Mouse (Mus musculus) stomach, embryonic 15.5 days (tissue): ENCODE data around the gene Esrra. TPM values are rescaled to one million over a fixed set of nuclear protein-coding genes. Genes with fewer than 3 reads are reported as not detected.

Source experiments
- ATAC-seq: fragments of 200-750 bp; cut with Nextera tagmentation; 2 replicates; pipeline ENCODE4 v1.8.0; 2017; ENCODE audit warnings: low read depth, moderate number of reproducible peaks, moderate TSS enrichment; ENCODE audit not compliant: insufficient read depth, low FRiP score
- H3K27ac ChIP-seq: fragments of 300-500 bp; sonication (generic); 2 replicates; pipeline ENCODE4 v1.5.1; 2015; ENCODE audit warnings: mild to moderate bottlenecking, inconsistent platforms
- H3K27me3 ChIP-seq: fragments of 300-500 bp; sonication (generic); replicated peaks from 2 replicates; pipeline ENCODE4 v1.6.1; 2015; ENCODE audit warnings: inconsistent platforms
- H3K36me3 ChIP-seq: fragments of 300-500 bp; sonication (generic); 2 replicates; pipeline ENCODE4 v1.6.1; 2015; ENCODE audit warnings: inconsistent platforms
- H3K4me1 ChIP-seq: fragments of 300-500 bp; sonication (generic); 2 replicates; pipeline ENCODE4 v1.6.1; 2015; ENCODE audit warnings: inconsistent platforms
- H3K4me2 ChIP-seq: fragments of 300-500 bp; sonication (generic); 2 replicates; pipeline ENCODE4 v1.6.1; 2015; ENCODE audit warnings: mild to moderate bottlenecking, inconsistent platforms
- H3K4me3 ChIP-seq: fragments of 300-500 bp; sonication (generic); replicated peaks from 2 replicates; pipeline ENCODE4 v1.5.1; 2015; ENCODE audit warnings: inconsistent platforms
- H3K9ac ChIP-seq: fragments of 300-500 bp; sonication (generic); 2 replicates; pipeline ENCODE4 v1.6.1; 2015; ENCODE audit warnings: inconsistent platforms
- H3K9me3 ChIP-seq: fragments of 300-500 bp; sonication (generic); 2 replicates; pipeline ENCODE4 v1.6.1; 2016; ENCODE audit warnings: inconsistent platforms
- WGBS: fragments of 180-500 bp; shearing (Covaris S2); methylation state at CpG from one replicate; pipeline ENCODE4 v1.1.7; 2015; 5-methylcytosine and 5-hydroxymethylcytosine counted together
- polyA plus RNA-seq: library from polyadenylated mRNA; unstranded; fragments of >200 nt; fragmentation: Nextera tagmentation; extraction: Ambion mirVana; gene quantifications from 2 replicates; pipeline ENCODE4 v1.2.1, GENCODE M21; 2015

Esrra gene
- polyA plus RNA-seq, 1 experiment from 2014 or later = 17.1 TPM

DNA sequence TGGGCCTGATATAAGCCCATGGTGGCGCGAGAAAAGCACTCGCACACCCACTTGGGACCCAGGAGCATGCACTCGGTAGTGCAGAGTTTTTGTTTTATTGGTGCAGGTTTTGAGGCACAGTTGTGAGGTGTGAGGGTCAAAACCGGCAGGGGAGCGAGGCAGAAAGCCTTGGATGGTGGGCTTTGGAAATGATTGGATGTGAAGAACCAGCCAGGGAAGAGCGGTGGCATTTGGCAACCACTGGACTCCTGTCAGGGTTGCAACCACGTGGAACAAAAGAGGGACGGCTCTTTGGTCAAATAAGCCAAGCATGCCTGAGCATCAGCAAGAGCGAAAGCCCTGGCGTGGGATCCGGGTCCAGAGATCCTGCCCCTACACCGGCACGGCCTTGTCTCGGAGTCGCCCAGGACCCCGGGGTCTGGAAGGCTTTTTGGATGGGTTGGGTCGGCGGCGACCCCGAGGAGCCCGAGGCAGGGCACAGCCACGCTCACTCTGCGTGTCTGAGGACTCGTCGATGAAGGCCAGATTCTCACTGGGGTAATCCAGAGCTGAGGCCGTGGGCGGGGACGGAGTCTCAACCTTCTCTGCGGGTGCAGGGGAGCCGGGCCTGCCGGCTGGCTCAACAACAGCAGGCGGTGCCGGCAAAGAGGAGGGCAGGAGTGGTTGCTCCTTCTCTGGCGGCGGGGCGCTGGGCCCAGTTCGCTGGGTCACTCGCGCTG lies 4.2 kb upstream of the Esrra start:
- WGBS = 19% methylated on average over 40 of the region's 40 CpGs
- H3K27me3 ChIP-seq = peaks cover 58% of the 10 kb centered on the region
- H3K4me1 ChIP-seq = peaks cover 35% of the 10 kb centered on the region
- no peaks in the 10 kb centered on the region for H3K9me3 ChIP-seq
- peak overlapping the region; percentile 57; the same call in 1 of the 2 replicates for H3K27ac ChIP-seq
- no peak overlapping the region for H3K9ac ChIP-seq
- H3K36me3 ChIP-seq = no peaks in the 10 kb centered on the region
- H3K4me2 ChIP-seq = peak overlapping the region; percentile 52
- peak overlapping the region; percentile 28; the same call in 1 of the 2 replicates for H3K4me3 ChIP-seq
- no peak for ATAC-seq

DNA sequence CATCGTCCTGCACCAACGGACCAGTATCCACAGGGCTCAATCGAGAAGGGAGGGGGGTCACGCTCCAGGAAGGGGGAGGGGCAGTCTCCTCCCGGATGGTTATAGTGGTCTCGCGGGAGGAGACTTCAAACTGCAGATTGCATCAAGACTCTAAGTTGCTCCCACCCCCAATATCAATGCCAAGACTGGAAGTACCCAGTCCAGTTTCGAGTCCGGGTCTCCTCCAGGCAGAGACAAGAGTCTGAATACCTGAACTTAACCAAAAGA lies 3.6 kb upstream of the Esrra start, which contains the start of gene Catsperz:
Gene Catsperz, minus strand, starts transcription at position 74 of the 267 bp plus-strand sequence.
- Histone ChIP-seq H3K4me2 (peak within 1 kb of the TSS; percentile 52), H3K9me3 (no peaks in the 10 kb centered on the region), H3K4me3 (peak within 1 kb of the TSS; percentile 28), H3K27ac (peak within 1 kb of the TSS; percentile 57; the same call in 1 of the 2 replicates), H3K36me3 (no peaks in the 10 kb centered on the region), H3K4me1 (peaks cover 40% of the 10 kb centered on the region), H3K27me3 (peaks cover 57% of the 10 kb centered on the region), H3K9ac (no peak within 1 kb of the TSS)
- ATAC-seq = no peak
- 4% methylated on average over 9 of the region's 9 CpGs for WGBS

GRCm38 (mm10) chr19:6924461-6925306 lies 3.1 kb upstream of the Esrra start:
- Histone ChIP-seq H3K36me3 (no peaks in the 10 kb centered on the region), H3K4me1 (peaks cover 46% of the 10 kb centered on the region), H3K27me3 (peaks cover 54% of the 10 kb centered on the region), H3K4me2 (peak overlapping the region; percentile 52), H3K27ac (no peak overlapping the region), H3K9ac (no peak overlapping the region), H3K4me3 (peak overlapping the region; percentile 28), H3K9me3 (no peaks in the 10 kb centered on the region)
- 4% methylated on average over 39 of the region's 39 CpGs for WGBS
- no peak for ATAC-seq

GRCm38 (mm10) chr19:6922901-6923735 lies 1.5 kb upstream of the Esrra start:
- peaks cover 51% of the 10 kb centered on the region for H3K27me3 ChIP-seq
- 59% methylated on average over 6 of the region's 6 CpGs for WGBS
- no peak overlapping the region for H3K27ac ChIP-seq
- 0 out of 2 replicates have a peak overlapping the region, but pooled peaks have one; percentile 75 for H3K4me3 ChIP-seq
- no peak overlapping the region for H3K9ac ChIP-seq
- H3K9me3 ChIP-seq = no peaks in the 10 kb centered on the region
- ATAC-seq = no peak
- H3K4me1 ChIP-seq = peaks cover 48% of the 10 kb centered on the region
- H3K4me2 ChIP-seq = no peak overlapping the region
- no peaks in the 10 kb centered on the region for H3K36me3 ChIP-seq

- no peaks in the 10 kb centered on the region for H3K36me3 ChIP-seq
- peaks cover 32% of the 10 kb centered on the region for H3K27me3 ChIP-seq
- H3K27ac ChIP-seq = peak overlapping the region; percentile 91
- peak overlapping the region; percentile 75 for H3K4me3 ChIP-seq
- H3K4me2 ChIP-seq = peak overlapping the region; percentile 88
- WGBS = 2% methylated on average over 47 of the region's 48 CpGs
- peaks cover 42% of the 10 kb centered on the region for H3K4me1 ChIP-seq
- ATAC-seq = no peak
- H3K9ac ChIP-seq = peak overlapping the region; percentile 63
- H3K9me3 ChIP-seq = no peaks in the 10 kb centered on the region
Observed at GRCm38 (mm10) chr19:6920741-6921636, 624 bp downstream of the Esrra start.

- peaks cover 23% of the 10 kb centered on the region for H3K27me3 ChIP-seq
- H3K4me3 ChIP-seq = peak overlapping the region; percentile 75
- H3K9ac ChIP-seq = 0 out of 2 replicates have a peak overlapping the region, but pooled peaks have one; percentile 63
- H3K36me3 ChIP-seq = no peaks in the 10 kb centered on the region
- no peak for ATAC-seq
- 36% methylated on average over 8 of the region's 8 CpGs for WGBS
- H3K4me2 ChIP-seq = peak overlapping the region; percentile 88
- H3K4me1 ChIP-seq = peaks cover 33% of the 10 kb centered on the region
- no peaks in the 10 kb centered on the region for H3K9me3 ChIP-seq
- peak overlapping the region; percentile 91 for H3K27ac ChIP-seq
Observed at GRCm38 (mm10) chr19:6919876-6920740, 1.5 kb downstream of the Esrra start.

DNA sequence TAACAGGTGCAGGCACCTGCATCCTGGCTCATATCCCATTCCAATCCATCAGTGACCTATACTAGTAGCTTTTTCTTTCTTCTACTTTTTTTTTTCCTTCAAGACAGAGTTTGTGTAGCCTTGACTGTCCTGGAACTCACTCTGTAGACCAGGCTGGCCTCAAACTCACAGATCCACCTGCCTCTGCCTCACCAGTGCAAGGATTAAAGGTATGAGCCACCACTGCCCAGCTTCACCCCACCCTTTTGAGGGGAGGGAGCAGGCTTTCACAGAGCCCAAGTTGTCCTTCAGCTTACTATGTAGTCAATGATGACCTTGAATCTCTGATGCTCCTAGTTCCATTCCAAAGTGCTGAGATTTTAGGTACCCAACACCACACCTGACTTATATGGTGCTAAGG lies 2.2 kb downstream of the Esrra start:
- Histone ChIP-seq H3K4me3 (no peak overlapping the region), H3K27ac (no peak overlapping the region), H3K36me3 (no peaks in the 10 kb centered on the region), H3K27me3 (peaks cover 16% of the 10 kb centered on the region), H3K4me2 (no peak overlapping the region), H3K9me3 (no peaks in the 10 kb centered on the region), H3K4me1 (peaks cover 26% of the 10 kb centered on the region), H3K9ac (no peak overlapping the region)
- ATAC-seq = no peak

GRCm38 (mm10) chr19:6918321-6918720 lies 3.3 kb downstream of the Esrra start:
- Histone ChIP-seq H3K4me3 (no peak overlapping the region), H3K9ac (no peak overlapping the region), H3K4me2 (no peak overlapping the region), H3K9me3 (no peaks in the 10 kb centered on the region), H3K27me3 (peaks cover 6% of the 10 kb centered on the region), H3K36me3 (peaks cover 2% of the 10 kb centered on the region; the same call in 1 of the 2 replicates), H3K4me1 (peaks cover 26% of the 10 kb centered on the region), H3K27ac (0 out of 2 replicates have a peak overlapping the region, but pooled peaks have one; percentile 1)
- ATAC-seq = no peak
- 85% methylated on average over 4 of the region's 4 CpGs for WGBS

DNA sequence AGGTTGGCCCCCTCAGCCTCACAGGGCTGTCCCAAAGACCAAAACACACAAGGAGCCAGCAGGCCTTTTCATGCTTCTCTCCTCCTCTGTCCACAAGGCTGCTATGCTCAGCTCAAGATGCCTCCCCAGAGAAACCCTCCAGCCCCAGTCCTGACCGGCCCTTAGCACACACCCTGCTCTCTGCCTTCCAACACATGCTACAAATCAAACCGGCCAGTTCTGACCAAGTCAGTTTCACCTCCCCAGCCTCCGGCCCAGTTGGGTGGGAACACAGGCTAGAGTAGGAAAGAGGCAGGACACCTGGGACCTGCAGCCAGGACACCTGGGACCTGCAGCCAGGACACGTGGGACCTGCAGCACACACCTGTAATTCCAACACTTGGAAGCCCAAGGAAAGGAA lies 5.1 kb downstream of the Esrra start:
- Histone ChIP-seq H3K9ac (no peak overlapping the region), H3K9me3 (no peaks in the 10 kb centered on the region), H3K4me1 (peaks cover 19% of the 10 kb centered on the region), H3K4me3 (no peak overlapping the region), H3K36me3 (peaks cover 19% of the 10 kb centered on the region), H3K4me2 (no peak overlapping the region), H3K27ac (no peak overlapping the region), H3K27me3 (no peaks in the 10 kb centered on the region)
- ATAC-seq = no peak
- 70% methylated on average over 4 of the region's 4 CpGs for WGBS

GRCm38 (mm10) chr19:6915276-6915675 lies 6.3 kb downstream of the Esrra start:
- peaks cover 25% of the 10 kb centered on the region for H3K36me3 ChIP-seq
- 85% methylated on average over 4 of the region's 4 CpGs for WGBS
- H3K4me3 ChIP-seq = no peak overlapping the region

More at GRCm38 (mm10) chr19:6915276-6915675, 6.3 kb downstream of the Esrra start:
- H3K27ac ChIP-seq = no peak overlapping the region
- H3K27me3 ChIP-seq = no peaks in the 10 kb centered on the region
- no peaks in the 10 kb centered on the region for H3K9me3 ChIP-seq
- no peak overlapping the region for H3K9ac ChIP-seq
- peaks cover 19% of the 10 kb centered on the region for H3K4me1 ChIP-seq
- ATAC-seq = no peak
- H3K4me2 ChIP-seq = no peak overlapping the region
